Mouse (Mus musculus) kidney, embryonic 14.5 days (tissue): Measurements from ENCODE around the gene Ubqln4. TPM values are rescaled to one million over a fixed set of nuclear protein-coding genes. Genes with fewer than 3 reads are reported as not detected.
"Not testable (repeated sequence)": the region's sequence is repeated elsewhere in the genome, so short reads cannot be mapped to it uniquely, and the experiment has no call there.

Source experiments
- ATAC-seq: fragments of 200-750 bp; cut with Nextera tagmentation; 2 replicates; pipeline ENCODE4 v1.8.0; 2017; ENCODE audit warnings: moderate number of reproducible peaks, mild to moderate bottlenecking, moderate TSS enrichment, moderate library complexity; ENCODE audit not compliant: low FRiP score, low TSS enrichment
- H3K27ac ChIP-seq: fragments of 300-500 bp; sonication (generic); 2 replicates; pipeline ENCODE4 v1.5.1; 2014; ENCODE audit warnings: low read depth, mild to moderate bottlenecking, low read length, moderate library complexity, mixed read lengths
- H3K27me3 ChIP-seq: fragments of 300-500 bp; sonication (generic); 2 replicates; pipeline ENCODE4 v1.6.1; 2014; ENCODE audit warnings: mild to moderate bottlenecking, low read length; ENCODE audit not compliant: control insufficient read depth, insufficient read depth
- H3K36me3 ChIP-seq: fragments of 300-500 bp; sonication (generic); 2 replicates; pipeline ENCODE4 v1.6.1; 2014; ENCODE audit warnings: low read length, mixed read lengths; ENCODE audit not compliant: control insufficient read depth, insufficient read depth
- H3K4me1 ChIP-seq: fragments of 300-500 bp; sonication (generic); 2 replicates; pipeline ENCODE4 v1.6.1; 2014; ENCODE audit warnings: low read length, mixed read lengths; ENCODE audit not compliant: control insufficient read depth, insufficient read depth
- H3K4me2 ChIP-seq: fragments of 300-500 bp; sonication (generic); replicated peaks from 2 replicates; pipeline ENCODE4 v1.6.1; 2014; ENCODE audit warnings: low read depth, mild to moderate bottlenecking, low read length
- H3K4me3 ChIP-seq: fragments of 300-500 bp; sonication (generic); 2 replicates; pipeline ENCODE4 v1.5.1; 2014; ENCODE audit warnings: mild to moderate bottlenecking, low read length
- H3K9ac ChIP-seq: fragments of 300-500 bp; sonication (generic); 2 replicates; pipeline ENCODE4 v1.6.1; 2014; ENCODE audit warnings: low read depth, mild to moderate bottlenecking, low read length, moderate library complexity
- H3K9me3 ChIP-seq: fragments of 300-500 bp; sonication (generic); 2 replicates; pipeline ENCODE4 v1.6.1; 2016; ENCODE audit warnings: low read length; ENCODE audit not compliant: control insufficient read depth
- WGBS: fragments of 180-500 bp; shearing (Covaris S2); extraction: QIAGEN DNeasy Blood & Tissue Kit; methylation state at CpG from one replicate; pipeline ENCODE4 v1.1.7; 2014; 5-methylcytosine and 5-hydroxymethylcytosine counted together
- polyA plus RNA-seq: library from polyadenylated mRNA; unstranded; fragments of >200 nt; fragmentation: Nextera tagmentation; extraction: Ambion mirVana; gene quantifications from 2 replicates; pipeline ENCODE4 v1.2.1, GENCODE M21; 2014

Gene Ubqln4
- polyA plus RNA-seq, 1 experiment from 2014 or later = 73.4 TPM

- Histone ChIP-seq H3K4me1 (0 out of 2 replicates have a peak, but pooled peaks cover 3% of the 10 kb centered on the region), H3K4me2 (no peak overlapping the region), H3K9ac (no peak overlapping the region), H3K36me3 (no peaks in the 10 kb centered on the region), H3K27ac (no peak overlapping the region), H3K27me3 (no peaks in the 10 kb centered on the region), H3K4me3 (no peak overlapping the region), H3K9me3 (no peaks in the 10 kb centered on the region)
- 93% methylated on average over 7 of the region's 7 CpGs for WGBS
- no peak for ATAC-seq
Measured at GRCm38 (mm10) chr3:88604863-88605262, 51.3 kb downstream of the Ubqln4 start.

DNA sequence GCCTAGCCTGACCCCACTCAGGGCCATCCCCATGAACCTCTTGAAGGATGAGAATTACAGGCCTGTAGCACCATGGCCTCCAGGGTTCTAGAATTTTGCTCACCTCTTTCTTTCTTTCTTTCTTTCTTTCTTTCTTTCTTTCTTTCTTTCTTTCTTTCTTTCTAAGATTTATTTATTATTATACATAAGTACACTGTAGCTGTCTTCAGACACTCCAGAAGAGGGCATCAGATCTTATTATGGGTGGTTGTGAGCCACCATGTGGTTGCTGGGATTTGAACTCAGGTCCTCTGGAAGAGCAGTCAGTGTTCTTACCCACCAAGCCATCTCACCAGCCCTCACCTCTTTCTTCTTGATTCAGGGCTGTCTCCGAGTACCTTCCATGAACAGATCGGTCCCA lies 52.1 kb downstream of the Ubqln4 start, which contains the start of gene Arhgef2:
TSS of gene Arhgef2 (plus strand) at position 301 of the 400 bp plus-strand sequence.
- H3K4me3 ChIP-seq, H3K27ac ChIP-seq: not testable (repeated sequence)
- 94% methylated on average over 2 of the region's 2 CpGs for WGBS

GRCm38 (mm10) chr3:88607065-88607757 lies 53.7 kb downstream of the Ubqln4 start:
- H3K4me3 ChIP-seq = peak overlapping the region; percentile 26
- ATAC-seq = peak; percentile 86
- no peaks in the 10 kb centered on the region for H3K36me3 ChIP-seq
- H3K27ac ChIP-seq = no peak overlapping the region
- H3K27me3 ChIP-seq = no peaks in the 10 kb centered on the region
- H3K9ac ChIP-seq = 0 out of 2 replicates have a peak overlapping the region, but pooled peaks have one; percentile 23
- H3K9me3 ChIP-seq = no peaks in the 10 kb centered on the region
- 0 out of 2 replicates have a peak, but pooled peaks cover 3% of the 10 kb centered on the region for H3K4me1 ChIP-seq
- peak overlapping the region; percentile 49 for H3K4me2 ChIP-seq
- 1% methylated on average over 20 of the region's 20 CpGs for WGBS

More for the DNA sequence above, 52.1 kb downstream of the Ubqln4 start, which contains the start of gene Arhgef2:
- H3K36me3 ChIP-seq, ATAC-seq, H3K4me1 ChIP-seq, H3K9ac ChIP-seq, H3K27me3 ChIP-seq, H3K4me2 ChIP-seq, H3K9me3 ChIP-seq: not testable (repeated sequence)

DNA sequence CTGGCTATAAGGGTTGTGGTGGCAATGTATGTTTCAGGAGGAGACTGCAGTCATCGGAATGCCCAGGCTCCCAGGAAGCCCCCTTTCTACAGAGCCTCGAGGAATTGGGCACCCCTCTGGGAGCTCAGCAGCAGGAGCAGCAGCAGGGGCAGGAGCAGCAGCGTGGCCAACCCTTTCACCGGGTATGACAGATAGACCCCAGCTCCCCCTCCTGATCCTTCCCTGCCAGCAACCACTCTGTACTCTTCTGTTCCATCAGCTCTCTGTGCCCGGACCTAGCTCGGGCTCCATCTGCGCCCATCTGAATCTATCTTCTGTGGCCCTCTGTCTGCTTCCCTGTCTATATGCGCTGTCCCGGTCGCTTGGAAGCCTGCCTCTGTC lies 54.2 kb downstream of the Ubqln4 start:
- 0 out of 2 replicates have a peak, but pooled peaks cover 3% of the 10 kb centered on the region for H3K4me1 ChIP-seq
- H3K4me3 ChIP-seq = peak overlapping the region; percentile 1; the same call in 1 of the 2 replicates
- H3K36me3 ChIP-seq = no peaks in the 10 kb centered on the region
- ATAC-seq = peak; percentile 17
- peak overlapping the region; percentile 49 for H3K4me2 ChIP-seq
- no peak overlapping the region for H3K27ac ChIP-seq
- 29% methylated on average over 10 of the region's 10 CpGs for WGBS
- H3K27me3 ChIP-seq = no peaks in the 10 kb centered on the region
- H3K9me3 ChIP-seq = no peaks in the 10 kb centered on the region
- H3K9ac ChIP-seq = 0 out of 2 replicates have a peak overlapping the region, but pooled peaks have one; percentile 23

GRCm38 (mm10) chr3:88609066-88609465 lies 55.5 kb downstream of the Ubqln4 start:
- WGBS = 49% methylated on average over 4 of the region's 4 CpGs
- Histone ChIP-seq H3K27ac (no peak overlapping the region), H3K4me3 (no peak overlapping the region), H3K27me3 (no peaks in the 10 kb centered on the region), H3K9ac (no peak overlapping the region), H3K36me3 (no peaks in the 10 kb centered on the region), H3K4me1 (0 out of 2 replicates have a peak, but pooled peaks cover 3% of the 10 kb centered on the region), H3K9me3 (no peaks in the 10 kb centered on the region), H3K4me2 (no peak overlapping the region)
- no peak for ATAC-seq

- H3K9ac ChIP-seq = no peak overlapping the region
- no peak overlapping the region for H3K4me3 ChIP-seq
- H3K4me1 ChIP-seq = peaks cover 20% of the 10 kb centered on the region
- H3K36me3 ChIP-seq = no peaks in the 10 kb centered on the region
- 68% methylated on average over 8 of the region's 8 CpGs for WGBS
- H3K27me3 ChIP-seq = no peaks in the 10 kb centered on the region
- ATAC-seq = no peak
- H3K27ac ChIP-seq = no peak overlapping the region
- no peak overlapping the region for H3K4me2 ChIP-seq
- no peaks in the 10 kb centered on the region for H3K9me3 ChIP-seq
Measured at GRCm38 (mm10) chr3:88614418-88614817, 60.9 kb downstream of the Ubqln4 start.

DNA sequence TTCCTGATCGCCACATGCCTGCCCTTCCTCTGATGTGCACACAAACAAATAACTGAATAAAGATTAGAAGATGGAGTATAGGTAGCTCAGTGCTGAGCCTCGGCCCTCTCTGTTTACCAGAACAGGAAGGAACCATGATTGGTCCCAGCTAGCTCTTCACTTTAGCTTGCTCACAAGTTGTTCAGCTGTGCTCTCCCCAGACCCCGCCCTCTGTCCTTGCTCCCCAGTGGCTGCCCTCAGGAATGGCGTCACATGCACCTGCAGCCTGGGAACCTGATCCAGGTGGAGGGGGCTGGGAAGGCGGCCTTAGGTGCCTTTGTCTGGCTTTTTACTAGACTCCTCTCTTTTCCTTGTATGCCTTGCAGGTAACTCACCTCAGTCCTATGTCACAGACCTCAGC lies 61.6 kb downstream of the Ubqln4 start:
- peaks cover 26% of the 10 kb centered on the region for H3K4me1 ChIP-seq
- WGBS = 61% methylated on average over 5 of the region's 5 CpGs
- H3K4me2 ChIP-seq = peak overlapping the region; percentile 26; the same call in 1 of the 2 replicates
- no peak overlapping the region; the same call in 1 of the 2 replicates for H3K4me3 ChIP-seq
- H3K27me3 ChIP-seq = no peaks in the 10 kb centered on the region
- H3K27ac ChIP-seq = peak overlapping the region; percentile 48; the same call in 1 of the 2 replicates
- ATAC-seq = peak; percentile 50
- 0 out of 2 replicates have a peak overlapping the region, but pooled peaks have one; percentile 36 for H3K9ac ChIP-seq
- H3K9me3 ChIP-seq = no peaks in the 10 kb centered on the region
- H3K36me3 ChIP-seq = no peaks in the 10 kb centered on the region

GRCm38 (mm10) chr3:88615902-88616391 lies 62.4 kb downstream of the Ubqln4 start:
- ATAC-seq = no peak
- Histone ChIP-seq H3K9ac (peak overlapping the region; percentile 36), H3K27ac (peak overlapping the region; percentile 48), H3K4me3 (peak overlapping the region; percentile 4; the same call in 1 of the 2 replicates), H3K9me3 (no peaks in the 10 kb centered on the region), H3K4me1 (peaks cover 31% of the 10 kb centered on the region), H3K4me2 (peak overlapping the region; percentile 26), H3K27me3 (no peaks in the 10 kb centered on the region), H3K36me3 (no peaks in the 10 kb centered on the region)
- WGBS = 54% methylated on average over 9 of the region's 9 CpGs

DNA sequence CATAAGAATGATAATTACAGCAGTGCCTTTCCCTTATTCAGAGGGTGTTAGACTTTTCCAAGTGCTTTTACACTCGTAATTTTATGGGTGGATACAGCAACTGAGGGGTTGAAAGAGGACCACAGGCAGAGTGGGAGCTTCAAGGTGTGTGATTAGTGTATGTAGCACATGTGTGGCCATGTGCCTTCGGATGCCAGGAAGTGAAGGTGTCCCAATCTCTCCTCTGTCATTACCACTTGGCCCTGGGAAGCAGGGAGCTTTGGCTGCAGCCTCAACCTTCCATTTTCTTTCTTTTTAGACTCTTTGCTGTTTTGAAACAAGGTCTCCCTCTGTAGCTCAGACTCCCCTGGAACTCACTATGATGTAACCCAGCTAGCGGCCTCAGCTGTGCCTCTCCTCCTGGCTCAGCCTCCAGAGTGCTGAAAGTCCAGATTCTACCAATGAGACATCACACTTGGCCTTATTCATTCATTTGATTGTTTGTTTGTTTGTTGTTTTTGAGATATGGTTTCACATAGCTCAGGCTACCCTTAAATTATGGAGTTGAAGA lies 63.5 kb downstream of the Ubqln4 start:
- H3K36me3 ChIP-seq = no peaks in the 10 kb centered on the region
- H3K27me3 ChIP-seq = no peaks in the 10 kb centered on the region
- no peak overlapping the region for H3K4me3 ChIP-seq
- H3K4me2 ChIP-seq = no peak overlapping the region
- 66% methylated on average over 3 of the region's 3 CpGs for WGBS
- no peak overlapping the region for H3K9ac ChIP-seq
- H3K9me3 ChIP-seq = no peaks in the 10 kb centered on the region
- peaks cover 31% of the 10 kb centered on the region for H3K4me1 ChIP-seq
- no peak for ATAC-seq
- H3K27ac ChIP-seq = 0 out of 2 replicates have a peak overlapping the region, but pooled peaks have one; percentile 32
